ENCODE assay signal across 23 mouse cellular contexts in genomic region chr6:65334246-65334645, GRCm38 (mm10). TPM values are rescaled to one million over a fixed set of nuclear protein-coding genes. Genes with fewer than 3 reads are reported as not detected.
A peak's percentile ranks its signal among the peaks of the same experiment; 100 is the strongest.
DNase-seq lines count a peak whose midpoint lies in the region; ATAC-seq and TF ChIP-seq lines count a peak whose summit lies in the region.
"Had no signal": no experiment of that assay in that cellular context is flagged by ENCODE, and none has a peak within 500 bp of the region (broad histone marks: within the 10 kb centered on the region; RNA-seq: fewer than 3 reads in every experiment).

No protein-coding gene starts in this region.

- TF ChIP-seq CTCF in CH12.LX (conservative IDR thresholded peaks at IDR 0.05 in 1 of 2, IDR thresholded peaks at IDR 0.05 in 1 of 2; ENCODE audit: low read depth in 2 of 2, low read length in 2 of 2), result no peak

- TF ChIP-seq EP300 in CH12.LX (IDR thresholded peaks at IDR 0.05; ENCODE audit: low read length), result peak; percentile 82; the same call in 1 of the 2 replicates

- no peak overlapping the region for H3K4me3 ChIP-seq in CH12.LX (replicated peaks in 1 of 3; ENCODE audit: low read depth in 2 of 3, low read length in 2 of 3, poor library complexity in 1 of 3)
- no peak overlapping the region for H3K4me3 ChIP-seq in liver, embryonic 11.5 days (ENCODE audit: low read depth, low read length)

- no peaks in the 10 kb centered on the region for H3K79me2 ChIP-seq in CH12.LX (replicated peaks; ENCODE audit: control insufficient read depth, extremely low read depth, insufficient read depth, poor library complexity, severe bottlenecking)

- H3K4me1 ChIP-seq in CH12.LX (ENCODE audit: control insufficient read depth in 1 of 2, insufficient read depth in 2 of 2), result peaks cover 9 to 12% of the 10 kb centered on the region in 2 experiments; a peak in 2 of 4 replicates
- H3K4me1 ChIP-seq in liver, embryonic 11.5 days (replicated peaks; ENCODE audit: control insufficient read depth, insufficient read depth, low read length), result no peaks in the 10 kb centered on the region

- dilution Hi-C loops in CH12.LX (cut with MboI; ENCODE audit: extremely low pct_ligation_motif_present, extremely low pct_unique_long_range_greater_than_20kb, low sequenced_read_pairs), result no loop called here

- in situ Hi-C loops in CH12.LX (cut with MboI; ENCODE audit: low pct_ligation_motif_present, low pct_unique_long_range_greater_than_20kb, low sequenced_read_pairs), result no loop called here

- no peaks in the 10 kb centered on the region for H3K9me3 ChIP-seq in CH12.LX (replicated peaks; ENCODE audit: low read length)
- H3K9me3 ChIP-seq in liver, embryonic 11.5 days (ENCODE audit: control insufficient read depth, low read length), result no peaks in the 10 kb centered on the region
- H3K9me3 ChIP-seq: G1E had no signal

- no peak for TF ChIP-seq RAD21 in CH12.LX (IDR thresholded peaks at IDR 0.05; ENCODE audit: low read depth, low read length)

- no peak overlapping the region for H3K4me2 ChIP-seq in CH12.LX (ENCODE audit: insufficient read depth, low read depth, poor library complexity, severe bottlenecking)
- no peak overlapping the region for H3K4me2 ChIP-seq in liver, embryonic 11.5 days

- ATAC-seq in liver, embryonic 11.5 days (replicated peaks; ENCODE audit: low FRiP score), result no peak
- ATAC-seq: activated CD4-positive, CD25-positive, alpha-beta regulatory T cell, adult 4 months; CD4-positive, CD25-positive, alpha-beta regulatory T cell, adult 4 months; Patski had no signal

- no peak overlapping the region for H3K27ac ChIP-seq in CH12.LX (ENCODE audit: insufficient read depth, low read depth)
- H3K27ac ChIP-seq in liver, embryonic 11.5 days (ENCODE audit: low read depth, low read length), result no peak overlapping the region

- 81% methylated on average over 1 of the region's 1 CpGs for WGBS in liver, embryonic 11.5 days

- H3K27me3 ChIP-seq in CH12.LX (replicated peaks), result no peaks in the 10 kb centered on the region
- no peaks in the 10 kb centered on the region for H3K27me3 ChIP-seq in liver, embryonic 11.5 days (replicated peaks; ENCODE audit: control insufficient read depth, insufficient read depth, low read length)

- H3K9ac ChIP-seq in CH12.LX (ENCODE audit: insufficient read depth, low read depth), result no peak overlapping the region
- no peak overlapping the region for H3K9ac ChIP-seq in liver, embryonic 11.5 days (ENCODE audit: low read depth, low read length)

- peak; percentile 43 for DNase-seq in CH12.LX (ENCODE audit: extremely low read depth)
- DNase-seq in liver, embryonic 11.5 days (ENCODE audit: low spot score), result no peak
- DNase-seq: adrenal gland, adult 2 months; adrenal gland, adult 8-10 months; adrenal gland, postnatal 10 days; adrenal gland, postnatal 14 days; adrenal gland, postnatal 25 days; adrenal gland, postnatal 36 days; B cell, adult 2 months; cerebellum, adult 11 months; cerebellum, adult 11-12 months; cerebellum, adult 18-20 months; cerebellum, adult 2 months; cerebellum, adult 8-10 months had no signal

- no peak for TF ChIP-seq POLR2A in CH12.LX (IDR thresholded peaks at IDR 0.05; ENCODE audit: low read depth, low read length)

- no peaks in the 10 kb centered on the region for H3K36me3 ChIP-seq in CH12.LX (replicated peaks in 1 of 2; ENCODE audit: control insufficient read depth in 1 of 2, insufficient read depth in 1 of 2, low read length in 1 of 2)
- no peaks in the 10 kb centered on the region for H3K36me3 ChIP-seq in liver, embryonic 11.5 days (ENCODE audit: control insufficient read depth, insufficient read depth, low read length)
- H3K36me3 ChIP-seq: G1E had no signal

TF ChIP-seq in CH12.LX, 34 proteins besides CTCF, POLR2A, EP300 and RAD21:
- TF ChIP-seq POLR2AphosphoS2 (IDR thresholded peaks at IDR 0.05; ENCODE audit: low read depth, low read length) (no peak), MXI1 (IDR thresholded peaks at IDR 0.05; ENCODE audit: low read depth, low read length) (peak; percentile 54; the same call in 1 of the 2 replicates), MAX (IDR thresholded peaks at IDR 0.05; ENCODE audit: low read length) (peak; percentile 22; the same call in 1 of the 2 replicates), MYC (IDR thresholded peaks at IDR 0.05; ENCODE audit: low read depth, low read length) (0 out of 2 replicates have a peak, but pooled peaks have one; percentile 30), CHD2 (IDR thresholded peaks at IDR 0.05; ENCODE audit: low read length) (peak; percentile 83), USF2 (conservative IDR thresholded peaks at IDR 0.05; ENCODE audit: low read depth, low read length) (no peak), ZNF384 (IDR thresholded peaks at IDR 0.05; ENCODE audit: low read depth, low read length) (no peak), ETS1 (conservative IDR thresholded peaks at IDR 0.05; ENCODE audit: low read depth, low read length) (0 out of 2 replicates have a peak, but pooled peaks have one; percentile 41), JUN (IDR thresholded peaks at IDR 0.05; ENCODE audit: insufficient read depth, low read depth, low read length) (peak; percentile 75; the same call in 1 of the 2 replicates), RCOR1 (conservative IDR thresholded peaks at IDR 0.05; ENCODE audit: low read depth, low read length) (0 out of 2 replicates have a peak, but pooled peaks have one; percentile 35), USF1 (IDR thresholded peaks at IDR 0.05; ENCODE audit: low read depth, low read length) (no peak), E2F4 (IDR thresholded peaks at IDR 0.05; ENCODE audit: insufficient replicate concordance, low read depth, low read length) (no peak), UBTF (IDR thresholded peaks at IDR 0.05; ENCODE audit: low read depth, low read length) (no peak), KAT2A (IDR thresholded peaks at IDR 0.05; ENCODE audit: insufficient replicate concordance, low read length) (0 out of 2 replicates have a peak, but pooled peaks have one; percentile 28), IRF4 (IDR thresholded peaks at IDR 0.05; ENCODE audit: low read depth, low read length) (peak; percentile 89), TCF12 (IDR thresholded peaks at IDR 0.05; ENCODE audit: low read depth, low read length) (0 out of 2 replicates have a peak, but pooled peaks have one; percentile 16), HCFC1 (IDR thresholded peaks at IDR 0.05; ENCODE audit: low read depth, low read length) (0 out of 2 replicates have a peak, but pooled peaks have one; percentile 17), MEF2A (IDR thresholded peaks at IDR 0.05; ENCODE audit: borderline replicate concordance, low read depth, low read length) (no peak), SIN3A (IDR thresholded peaks at IDR 0.05; ENCODE audit: low read length) (0 out of 2 replicates have a peak, but pooled peaks have one; percentile 32), ELF1 (IDR thresholded peaks at IDR 0.05; ENCODE audit: low read depth, low read length) (no peak), JUND (conservative IDR thresholded peaks at IDR 0.05; ENCODE audit: low read depth, low read length) (peak; percentile 71), ZMIZ1 (IDR thresholded peaks at IDR 0.05; ENCODE audit: low read depth, low read length) (no peak)

RNA-seq across cellular contexts. Expression of gene C130060K24Rik, which starts 46.7 kb away (rescaled TPM):
- total RNA-seq in CH12.LX (2012; rRNA removed), result not detected in 2 replicates
- not detected in 2 replicates for total RNA-seq in CH12.LX (2014; rRNA removed)
- polyA plus RNA-seq in CH12.LX (2012; ENCODE audit: insufficient read length, low read depth), result not detected in 2 replicates
- 0.26 TPM in 1 of 2 replicates, not detected in the other for polyA plus RNA-seq in liver, embryonic 11.5 days (2014; fragmentation: Nextera tagmentation; extraction: Ambion mirVana)
- total RNA-seq: adrenal gland, adult 18-20 months; adrenal gland, adult 2 months; adrenal gland, adult 8-10 months; adrenal gland, postnatal 10 days; adrenal gland, postnatal 14 days; adrenal gland, postnatal 25 days; adrenal gland, postnatal 36 days; adrenal gland, postnatal 4 days; ES-E14; MEL had no signal
- polyA plus RNA-seq: activated CD4-positive, CD25-positive, alpha-beta regulatory T cell, adult 4 months; adrenal gland, adult 2 months; C2C12; CD4-positive, CD25-positive, alpha-beta regulatory T cell, adult 4 months; G1E; Patski had no signal
